Mouse (Mus musculus): ENCODE data around the gene 1700013G24Rik.

GRCm38 (mm10) chr4:137502183-137502582 lies 49.1 kb downstream of the 1700013G24Rik start:
- TF ChIP-seq CTCF (IDR thresholded peaks at IDR 0.05; ENCODE audit: low read depth, low read length): no peak
- no peak for TF ChIP-seq POLR2A (IDR thresholded peaks at IDR 0.05; ENCODE audit: insufficient read depth, low read length)

Measured in ES-Bruce4 (cell line).